Mouse (Mus musculus): Measurements from ENCODE around the gene AC134908.4. TPM values are rescaled to one million over a fixed set of nuclear protein-coding genes. Genes with fewer than 3 reads are reported as not detected.

AC134908.4 gene
- polyA plus RNA-seq, 1 experiment from 2014 or later, result not detected

- Histone ChIP-seq H3K4me3 (ENCODE audit: low read depth, low read length) (peak within 1 kb of the TSS; percentile 56), H3K9ac (replicated peaks) (peak within 1 kb of the TSS; percentile 63), H3K27me3 (ENCODE audit: insufficient read depth, low read length) (no peaks in the 10 kb centered on the region), H3K9me3 (ENCODE audit: low read length) (no peaks in the 10 kb centered on the region), H3K4me2 (ENCODE audit: low read depth, low read length) (peak within 1 kb of the TSS; percentile 78), H3K4me1 (ENCODE audit: insufficient read depth) (peaks cover 50% of the 10 kb centered on the region), H3K36me3 (replicated peaks; ENCODE audit: insufficient read depth, low read length) (peaks cover 31% of the 10 kb centered on the region), H3K27ac (ENCODE audit: low read depth) (peak within 1 kb of the TSS; percentile 67)
- DNase-seq, result peak; percentile 83
- 1% methylated on average over 32 of the region's 32 CpGs for WGBS (ENCODE audit: insufficient replicate concordance)
- TF ChIP-seq CTCF (IDR thresholded peaks at IDR 0.05; ENCODE audit: low read depth) (peak; percentile 59), EP300 (IDR thresholded peaks at IDR 0.05; ENCODE audit: low read depth) (no peak)
- peak; percentile 31 for ATAC-seq
Measured at GRCm38 (mm10) chr17:25828712-25829557, 33.5 kb upstream of the AC134908.4 start, which contains the start of gene Jmjd8. Gene Jmjd8 (plus strand): TSS chr17:25828867.

DNA sequence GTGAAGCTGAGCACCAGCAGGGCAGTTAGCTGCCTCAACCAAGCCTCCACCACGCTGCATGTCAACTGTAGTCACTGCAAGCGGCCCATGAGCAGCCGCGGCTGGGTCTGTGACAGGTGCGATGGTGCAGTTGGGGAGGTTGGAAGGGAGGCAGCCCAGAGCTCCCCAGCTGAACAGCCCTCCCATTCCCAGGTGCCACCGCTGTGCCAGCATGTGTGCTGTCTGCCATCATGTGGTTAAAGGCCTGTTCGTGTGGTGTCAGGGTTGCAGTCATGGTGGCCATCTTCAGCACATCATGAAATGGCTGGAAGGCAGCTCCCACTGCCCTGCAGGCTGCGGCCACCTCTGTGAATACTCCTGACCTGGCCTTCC lies 32.8 kb upstream of the AC134908.4 start:
- Histone ChIP-seq H3K4me3 (ENCODE audit: low read depth, low read length) (peak overlapping the region; percentile 56; the same call in 1 of the 2 replicates), H3K4me2 (ENCODE audit: low read depth, low read length) (peak overlapping the region; percentile 78), H3K4me1 (ENCODE audit: insufficient read depth) (peaks cover 47% of the 10 kb centered on the region), H3K9me3 (ENCODE audit: low read length) (no peaks in the 10 kb centered on the region), H3K36me3 (replicated peaks; ENCODE audit: insufficient read depth, low read length) (peaks cover 31% of the 10 kb centered on the region), H3K27me3 (ENCODE audit: insufficient read depth, low read length) (no peaks in the 10 kb centered on the region), H3K9ac (replicated peaks) (no peak overlapping the region), H3K27ac (ENCODE audit: low read depth) (0 out of 2 replicates have a peak overlapping the region, but pooled peaks have one; percentile 67)
- ATAC-seq, result no peak
- DNase-seq, result no peak
- TF ChIP-seq CTCF (IDR thresholded peaks at IDR 0.05; ENCODE audit: low read depth), result no peak
- TF ChIP-seq EP300 (IDR thresholded peaks at IDR 0.05; ENCODE audit: low read depth), result no peak
- WGBS (ENCODE audit: insufficient replicate concordance), result 81% methylated on average over 8 of the region's 8 CpGs

DNA sequence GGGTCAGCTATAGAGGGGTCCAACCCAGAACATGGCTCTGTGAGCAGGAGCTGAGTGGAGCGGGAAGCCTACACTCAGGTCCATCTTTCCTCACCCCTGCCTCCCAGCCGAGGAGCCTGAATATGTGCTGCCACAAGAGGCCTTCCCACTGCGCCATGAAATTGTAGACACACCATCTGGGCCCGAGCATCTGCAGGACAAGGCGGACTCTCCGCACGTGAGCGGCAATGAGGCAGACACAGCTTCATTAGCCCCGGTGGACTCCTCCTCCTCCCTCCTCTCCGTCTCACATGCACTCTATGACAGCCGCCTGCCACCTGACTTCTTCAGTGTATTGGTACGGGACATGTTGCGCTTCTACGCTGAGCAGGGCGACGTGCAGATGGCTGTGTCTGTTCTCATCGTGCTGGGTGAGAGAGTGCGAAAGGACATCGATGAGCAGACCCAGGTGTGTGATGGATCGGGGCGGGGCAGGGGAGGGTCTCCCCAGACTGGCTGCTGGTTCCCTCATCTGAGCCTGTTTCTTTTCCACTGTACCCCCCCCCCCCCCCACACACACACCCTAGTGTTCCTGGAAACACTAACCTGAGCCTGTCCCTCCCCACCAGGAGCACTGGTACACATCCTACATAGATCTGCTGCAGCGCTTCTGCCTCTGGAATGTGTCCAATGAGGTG lies 32.2 kb upstream of the AC134908.4 start:
- no peak for TF ChIP-seq CTCF (IDR thresholded peaks at IDR 0.05; ENCODE audit: low read depth)
- TF ChIP-seq EP300 (IDR thresholded peaks at IDR 0.05; ENCODE audit: low read depth), result no peak
- 92% methylated on average over 22 of the region's 22 CpGs for WGBS (ENCODE audit: insufficient replicate concordance)
- no peak for DNase-seq
- Histone ChIP-seq H3K27ac (ENCODE audit: low read depth) (no peak overlapping the region), H3K27me3 (ENCODE audit: insufficient read depth, low read length) (no peaks in the 10 kb centered on the region), H3K36me3 (replicated peaks; ENCODE audit: insufficient read depth, low read length) (peaks cover 31% of the 10 kb centered on the region), H3K4me3 (ENCODE audit: low read depth, low read length) (no peak overlapping the region), H3K4me2 (ENCODE audit: low read depth, low read length) (no peak overlapping the region), H3K4me1 (ENCODE audit: insufficient read depth) (peaks cover 49% of the 10 kb centered on the region), H3K9me3 (ENCODE audit: low read length) (no peaks in the 10 kb centered on the region), H3K9ac (replicated peaks) (no peak overlapping the region)
- no peak for ATAC-seq

DNA sequence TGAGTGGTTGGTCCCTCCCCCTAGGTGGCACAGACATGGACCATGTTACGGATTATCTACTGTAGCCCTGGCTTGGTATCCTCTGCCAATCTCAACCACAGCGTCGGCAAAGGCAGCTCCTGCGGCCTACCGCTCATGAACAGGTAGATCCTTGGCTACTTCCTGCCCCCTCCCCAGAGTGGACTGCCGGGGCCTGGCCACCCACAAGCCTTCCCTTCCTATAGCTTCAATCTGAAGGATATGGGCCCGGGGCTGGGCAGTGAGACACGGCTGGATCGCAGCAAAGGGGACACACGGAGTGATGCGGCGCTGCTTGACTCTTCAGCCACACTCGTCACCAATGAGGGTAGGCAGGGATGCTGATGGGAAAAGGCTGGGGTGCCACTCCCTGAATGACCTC lies 31.6 kb upstream of the AC134908.4 start:
- Histone ChIP-seq H3K9me3 (ENCODE audit: low read length) (no peaks in the 10 kb centered on the region), H3K4me3 (ENCODE audit: low read depth, low read length) (no peak overlapping the region), H3K4me2 (ENCODE audit: low read depth, low read length) (no peak overlapping the region), H3K27ac (ENCODE audit: low read depth) (no peak overlapping the region), H3K9ac (replicated peaks) (no peak overlapping the region), H3K4me1 (ENCODE audit: insufficient read depth) (peaks cover 48% of the 10 kb centered on the region), H3K36me3 (replicated peaks; ENCODE audit: insufficient read depth, low read length) (peaks cover 31% of the 10 kb centered on the region), H3K27me3 (ENCODE audit: insufficient read depth, low read length) (no peaks in the 10 kb centered on the region)
- ATAC-seq, result no peak
- no peak for TF ChIP-seq EP300 (IDR thresholded peaks at IDR 0.05; ENCODE audit: low read depth)
- no peak for TF ChIP-seq CTCF (IDR thresholded peaks at IDR 0.05; ENCODE audit: low read depth)
- 92% methylated on average over 13 of the region's 13 CpGs for WGBS (ENCODE audit: insufficient replicate concordance)
- no peak for DNase-seq

GRCm38 (mm10) chr17:25825984-25826570 lies 30.6 kb upstream of the AC134908.4 start:
- Histone ChIP-seq H3K9me3 (ENCODE audit: low read length) (no peaks in the 10 kb centered on the region), H3K9ac (replicated peaks) (no peak overlapping the region), H3K4me3 (ENCODE audit: low read depth, low read length) (no peak overlapping the region), H3K36me3 (replicated peaks; ENCODE audit: insufficient read depth, low read length) (peaks cover 24% of the 10 kb centered on the region), H3K27me3 (ENCODE audit: insufficient read depth, low read length) (0 out of 2 replicates have a peak, but pooled peaks cover 4% of the 10 kb centered on the region), H3K4me2 (ENCODE audit: low read depth, low read length) (no peak overlapping the region), H3K27ac (ENCODE audit: low read depth) (no peak overlapping the region), H3K4me1 (ENCODE audit: insufficient read depth) (peaks cover 39% of the 10 kb centered on the region)
- TF ChIP-seq CTCF (IDR thresholded peaks at IDR 0.05; ENCODE audit: low read depth) (no peak), EP300 (IDR thresholded peaks at IDR 0.05; ENCODE audit: low read depth) (no peak)
- no peak for ATAC-seq
- no peak for DNase-seq
- WGBS (ENCODE audit: insufficient replicate concordance), result 91% methylated on average over 27 of the region's 27 CpGs

- H3K4me2 ChIP-seq (ENCODE audit: low read depth, low read length), result peak overlapping the region; percentile 92; the same call in 1 of the 2 replicates
- H3K27ac ChIP-seq (ENCODE audit: low read depth), result no peak overlapping the region
- 83% methylated on average over 6 of the region's 6 CpGs for WGBS (ENCODE audit: insufficient replicate concordance)
- H3K27me3 ChIP-seq (ENCODE audit: insufficient read depth, low read length), result 0 out of 2 replicates have a peak, but pooled peaks cover 5% of the 10 kb centered on the region
- H3K4me1 ChIP-seq (ENCODE audit: insufficient read depth), result peaks cover 35% of the 10 kb centered on the region
- ATAC-seq (no peak), DNase-seq (no peak)
- peaks cover 17% of the 10 kb centered on the region for H3K36me3 ChIP-seq (replicated peaks; ENCODE audit: insufficient read depth, low read length)
- H3K9ac ChIP-seq (replicated peaks), result no peak overlapping the region; the same call in 1 of the 2 replicates
- TF ChIP-seq EP300 (IDR thresholded peaks at IDR 0.05; ENCODE audit: low read depth) (no peak), CTCF (IDR thresholded peaks at IDR 0.05; ENCODE audit: low read depth) (no peak)
- no peaks in the 10 kb centered on the region for H3K9me3 ChIP-seq (ENCODE audit: low read length)
- H3K4me3 ChIP-seq (ENCODE audit: low read depth, low read length), result no peak overlapping the region
Measured at GRCm38 (mm10) chr17:25825311-25825710, 29.9 kb upstream of the AC134908.4 start.

Data from liver, postnatal 0 days (tissue).